Mouse (Mus musculus): Measurements from ENCODE around the gene Gm6904.
"Not testable (repeated sequence)": the region's sequence is repeated elsewhere in the genome, so short reads cannot be mapped to it uniquely, and the experiment has no call there.

DNA sequence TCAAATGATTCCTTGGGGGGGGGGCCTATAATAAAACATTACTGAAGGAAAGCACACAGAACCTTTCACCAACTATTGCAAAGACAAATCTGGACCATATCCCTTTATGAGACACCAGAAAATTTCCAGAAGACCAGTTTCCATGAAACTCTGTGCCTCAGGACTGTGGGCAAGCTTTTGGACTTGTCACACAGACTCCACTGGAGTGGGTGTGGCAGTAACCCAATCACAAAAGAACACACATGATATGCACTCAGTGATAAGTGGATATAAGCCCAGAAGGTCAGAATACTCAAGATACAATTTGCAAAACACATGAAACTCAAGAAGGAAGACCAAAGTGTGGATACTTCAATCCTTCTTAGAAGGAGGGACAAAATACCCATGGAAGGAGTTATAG lies 31.8 kb upstream of the Gm6904 start:
- TF ChIP-seq FLI1 (IDR thresholded peaks at IDR 0.05; ENCODE audit: low read length); GATA1 (IDR thresholded peaks at IDR 0.05; ENCODE audit: borderline replicate concordance, low read length): not testable (repeated sequence)
